Mouse (Mus musculus) 3T3-L1 (cell line): ENCODE measurements around the gene Kcnj1.

ENCODE experiments used
- DNase-seq: peaks from one replicate; pipeline ENCODE4 v3.0.0-alpha.2; 2015; ENCODE audit warnings: low read depth, low spot score

The Kcnj1 gene

DNA sequence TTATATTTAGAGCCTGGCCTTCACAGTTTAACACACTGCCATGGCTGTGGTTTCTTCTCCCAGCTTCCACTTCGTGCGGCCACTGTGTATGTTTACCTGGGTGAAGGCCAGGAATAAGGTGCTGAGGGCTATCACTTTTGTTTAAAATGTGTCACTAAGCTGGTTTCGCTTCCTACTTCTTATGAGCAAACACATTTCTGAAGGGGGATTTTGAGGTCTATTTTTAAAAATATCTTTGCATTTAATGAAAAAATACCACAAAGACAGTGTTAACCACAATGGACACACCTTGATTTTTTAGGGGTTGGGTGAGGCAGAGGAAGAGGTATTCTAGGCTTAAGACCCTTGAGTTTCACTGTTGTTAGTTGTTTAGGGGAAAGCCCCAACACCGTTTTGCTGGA, 22.5 kb downstream of the Kcnj1 start:
- no peak for DNase-seq

DNA sequence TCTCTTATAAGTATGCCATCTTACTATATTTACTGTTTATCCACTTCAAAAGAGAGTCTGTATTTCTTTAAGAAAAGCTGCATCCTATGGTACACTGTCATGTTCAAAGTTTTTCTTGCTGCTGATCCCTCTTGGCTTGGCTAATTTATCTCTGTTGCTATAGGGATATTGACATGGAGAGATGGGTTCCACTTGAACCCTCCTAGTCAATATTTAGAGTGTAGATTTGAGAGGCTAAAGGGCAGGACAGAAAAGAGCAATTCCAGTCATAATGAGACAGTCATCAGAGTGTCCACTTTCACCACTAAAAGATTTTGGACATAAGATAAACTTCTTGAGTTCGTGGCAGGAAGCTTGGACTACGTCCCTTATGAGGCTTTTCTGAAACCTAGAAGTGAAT, 27.9 kb downstream of the Kcnj1 start:
- DNase-seq = no peak

DNA sequence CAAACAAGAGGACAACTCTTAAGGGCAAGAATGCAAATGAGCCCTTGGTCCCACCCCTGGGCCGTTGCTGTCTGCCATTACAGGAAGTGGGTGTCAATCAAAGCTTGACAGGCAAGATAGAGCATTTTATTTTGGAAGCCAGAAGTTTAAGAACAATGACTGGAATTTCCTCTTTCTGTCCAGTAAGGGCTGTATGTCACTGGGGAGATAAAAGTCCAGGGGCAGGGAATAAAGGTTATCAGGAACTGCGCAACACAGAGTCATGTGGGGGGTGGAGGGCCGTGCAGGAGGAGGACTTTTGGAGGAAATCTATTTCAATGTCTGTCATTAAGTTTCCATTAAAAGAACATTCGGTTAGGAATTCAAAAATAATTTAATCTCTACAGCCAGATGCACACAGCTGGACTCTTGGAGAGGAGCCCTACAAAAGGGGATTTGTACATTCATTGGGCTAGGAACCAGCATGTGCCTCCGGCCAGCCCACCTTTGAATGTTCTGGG, 28.4 kb downstream of the Kcnj1 start:
- DNase-seq = peak; percentile 16

DNA sequence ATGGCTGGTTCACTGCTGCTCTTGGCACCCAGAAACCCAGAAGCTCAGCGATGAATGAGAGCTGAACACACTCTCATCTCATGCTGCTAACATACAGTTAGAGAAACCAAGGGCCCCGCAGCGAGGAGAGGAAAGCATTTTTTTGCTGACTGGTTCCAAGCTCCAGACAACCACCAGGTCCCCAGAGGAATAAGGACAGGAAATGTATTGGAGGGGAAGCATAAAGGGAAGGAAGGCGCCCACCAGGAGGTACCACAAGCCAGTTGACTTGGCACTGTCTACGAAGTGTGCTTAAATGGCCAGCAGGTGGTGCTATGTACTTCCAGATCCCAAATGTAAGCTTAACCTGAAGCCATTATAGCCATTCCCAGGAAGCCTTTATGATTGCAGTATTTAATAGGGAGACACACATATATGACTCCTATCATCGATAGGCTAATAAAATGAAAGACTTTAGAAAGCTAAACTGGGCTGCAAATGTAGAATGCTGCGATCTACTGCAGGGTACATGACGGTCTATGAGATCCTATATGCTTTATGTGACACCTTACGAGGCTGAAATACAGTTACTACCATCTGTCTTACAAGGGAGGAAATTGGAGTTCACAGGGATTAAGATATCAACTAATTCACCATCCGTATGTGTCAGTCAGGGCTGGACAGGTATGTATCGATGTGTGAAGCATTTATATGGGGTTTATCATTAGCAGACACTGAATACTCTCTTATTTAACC, 33.1 kb downstream of the Kcnj1 start:
- DNase-seq = peak; percentile 79

DNA sequence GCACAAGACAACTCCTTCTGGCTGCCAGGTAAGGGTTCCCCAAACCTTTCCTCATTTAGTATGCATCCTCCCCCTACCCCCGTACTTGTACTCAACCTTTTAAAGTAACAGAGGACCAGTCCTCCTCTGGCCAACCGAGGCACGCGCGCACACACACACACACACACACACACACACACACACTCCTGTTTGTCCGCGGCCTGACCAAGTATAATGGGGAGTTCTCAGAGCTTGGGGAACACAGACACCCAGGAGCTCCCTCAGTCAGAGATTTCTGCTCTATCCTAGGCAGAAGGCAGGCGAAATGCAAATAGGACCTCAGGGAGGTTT, 36.4 kb downstream of the Kcnj1 start:
- no peak for DNase-seq

DNA sequence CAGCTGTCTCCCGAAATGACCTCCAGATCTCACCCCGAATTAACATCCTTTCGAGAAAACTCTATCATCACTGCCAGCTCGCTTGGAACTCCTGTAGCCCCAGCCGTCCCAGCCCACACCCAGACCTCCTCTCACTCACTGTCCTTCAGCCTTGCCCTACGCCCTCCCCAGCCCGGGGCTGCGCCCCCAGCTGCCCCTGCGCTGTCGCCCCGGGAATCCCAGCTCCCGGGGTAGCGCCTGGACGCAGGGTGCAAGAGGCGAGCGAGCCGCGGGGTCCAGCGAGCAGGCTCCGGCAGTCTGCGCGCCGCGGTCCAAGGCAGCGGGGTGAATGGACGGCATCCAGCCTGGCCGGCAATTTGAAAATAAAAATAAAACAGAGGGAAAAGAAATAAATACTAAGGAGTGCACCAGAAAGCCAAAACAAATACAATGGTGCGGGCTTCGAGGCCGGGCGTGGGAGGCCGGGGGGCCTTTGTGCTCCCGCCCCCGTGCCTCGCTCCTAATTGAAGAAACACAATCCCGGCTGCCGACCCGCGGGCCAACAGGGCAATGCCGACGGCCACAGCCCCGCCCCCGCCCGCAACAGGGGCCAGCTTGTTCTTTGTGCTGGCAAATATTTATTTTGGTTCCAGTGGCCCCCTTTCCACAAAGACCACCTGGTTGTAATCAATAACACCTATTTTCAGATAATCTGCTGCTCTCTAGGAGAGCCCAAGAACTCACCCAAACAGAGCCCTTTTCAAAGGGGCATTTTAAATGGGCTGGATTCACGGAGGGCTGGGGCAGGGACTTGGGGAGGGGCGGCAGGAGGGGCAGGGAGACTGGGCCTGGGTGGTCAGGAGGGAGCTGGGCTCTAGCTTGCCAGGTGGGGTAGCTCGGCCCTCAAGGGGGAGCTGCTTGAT, 37.0 kb downstream of the Kcnj1 start:
- no peak for DNase-seq

DNA sequence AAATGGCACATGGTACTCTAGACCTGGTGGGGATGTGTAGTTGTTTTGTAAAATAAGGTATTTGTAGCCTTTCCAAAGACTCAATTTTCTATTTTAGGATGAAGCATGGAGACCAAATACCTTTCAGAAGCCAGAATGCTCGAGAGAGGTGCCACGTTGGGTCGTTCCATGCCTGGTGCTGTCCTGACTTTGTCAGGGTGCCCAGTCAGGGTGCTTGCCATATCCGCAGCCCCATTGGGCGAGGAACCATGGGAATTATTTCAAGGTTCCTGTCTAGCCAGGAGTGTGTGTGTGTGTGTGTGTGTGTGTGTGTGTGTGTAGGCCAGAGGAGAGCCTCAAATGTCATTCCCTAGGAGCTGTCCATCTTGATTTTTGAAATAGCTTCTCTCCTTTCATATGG, 38.4 kb downstream of the Kcnj1 start:
- DNase-seq = no peak

DNA sequence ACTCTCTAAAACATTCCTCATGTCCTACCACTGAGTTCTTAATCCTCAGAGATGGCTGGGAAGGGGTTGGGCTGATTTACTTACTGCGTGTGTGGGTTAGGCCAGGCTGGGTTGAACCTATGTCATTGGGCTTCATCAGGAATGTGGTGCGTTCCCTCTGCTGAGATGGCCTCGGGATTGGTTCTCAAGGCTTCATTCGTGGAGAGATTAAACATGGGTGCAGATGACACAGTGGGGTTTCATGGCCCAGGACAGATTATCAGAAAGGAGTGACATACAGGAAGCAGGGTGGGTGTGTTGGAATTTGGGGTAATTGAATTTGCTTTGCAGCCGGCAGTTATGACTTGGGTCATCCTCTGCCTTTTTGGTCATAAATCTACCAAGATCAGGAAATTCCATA, 39.2 kb downstream of the Kcnj1 start:
- DNase-seq = no peak

DNA sequence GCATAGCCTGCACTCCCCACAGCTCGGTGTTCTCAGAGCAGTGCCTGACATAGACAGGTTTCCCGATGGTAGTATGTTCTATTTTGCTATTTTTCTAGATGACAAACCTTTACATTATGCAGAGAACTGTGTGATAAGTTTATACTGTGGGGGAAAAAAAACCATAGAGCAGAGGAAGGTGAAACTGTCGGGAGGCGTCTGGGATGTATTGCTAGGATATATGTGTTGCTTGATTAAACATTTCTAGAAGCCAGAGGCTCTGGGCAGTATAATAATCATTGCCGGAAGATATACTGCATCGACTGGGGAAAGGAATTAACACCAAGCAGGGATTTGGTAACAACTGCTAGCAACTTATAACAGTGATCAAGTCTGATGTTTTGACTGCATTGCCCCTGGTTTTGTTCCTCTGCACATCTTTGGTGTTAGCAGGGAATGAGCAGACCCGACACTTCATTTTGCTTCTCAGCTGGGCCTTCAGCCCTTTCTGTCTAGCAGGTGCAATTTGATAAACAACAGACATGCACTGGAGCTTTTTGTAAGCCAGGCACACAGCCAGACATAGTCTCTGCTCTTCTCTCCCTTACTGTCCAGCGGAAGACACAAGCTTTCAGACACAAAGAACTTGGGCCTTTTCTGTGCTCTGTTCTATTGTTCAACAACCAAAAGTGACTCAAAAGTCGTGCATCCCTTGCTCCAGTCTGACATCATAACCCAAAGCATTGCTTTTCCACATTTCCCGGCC, 40.7 kb downstream of the Kcnj1 start:
- no peak for DNase-seq

DNA sequence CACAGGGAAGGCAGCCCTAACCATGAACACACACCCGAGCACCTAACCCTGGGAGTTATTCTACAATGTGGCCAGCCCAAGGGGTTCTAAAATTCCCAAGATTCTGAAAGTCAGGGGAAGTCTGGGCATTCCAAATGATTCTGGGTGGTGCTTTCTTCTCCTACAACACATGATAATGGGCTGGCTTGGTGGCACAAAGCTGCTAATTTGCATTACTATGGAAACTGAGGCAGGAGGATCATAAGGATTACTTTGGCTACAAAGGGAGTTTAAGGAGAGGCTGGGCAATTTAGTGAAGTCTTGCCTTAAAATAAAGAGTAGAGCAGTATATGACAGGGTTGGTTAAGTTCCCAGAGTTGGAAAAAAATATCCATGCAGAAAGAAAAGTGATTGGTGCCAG, 42.7 kb downstream of the Kcnj1 start:
- DNase-seq = no peak

DNA sequence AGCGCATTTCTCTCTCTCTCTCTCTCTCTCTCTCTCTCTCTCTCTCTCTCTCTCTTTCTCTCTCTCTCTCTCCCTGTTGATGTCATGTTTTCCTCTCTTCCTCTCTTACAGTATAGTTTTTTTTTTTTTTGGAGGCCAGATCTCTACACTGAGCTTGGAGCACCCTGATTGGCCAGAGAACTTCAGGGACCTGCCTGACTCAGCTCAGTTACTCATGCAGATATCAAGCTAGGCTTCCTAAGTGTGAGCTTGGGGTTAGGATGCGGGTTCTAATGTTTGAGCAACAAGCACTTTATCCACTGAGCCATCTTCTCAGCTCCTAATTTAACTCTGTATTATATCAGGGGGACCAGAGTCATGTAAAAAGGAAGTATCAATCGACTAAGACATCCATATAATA, 43.7 kb downstream of the Kcnj1 start:
- DNase-seq = no peak

DNA sequence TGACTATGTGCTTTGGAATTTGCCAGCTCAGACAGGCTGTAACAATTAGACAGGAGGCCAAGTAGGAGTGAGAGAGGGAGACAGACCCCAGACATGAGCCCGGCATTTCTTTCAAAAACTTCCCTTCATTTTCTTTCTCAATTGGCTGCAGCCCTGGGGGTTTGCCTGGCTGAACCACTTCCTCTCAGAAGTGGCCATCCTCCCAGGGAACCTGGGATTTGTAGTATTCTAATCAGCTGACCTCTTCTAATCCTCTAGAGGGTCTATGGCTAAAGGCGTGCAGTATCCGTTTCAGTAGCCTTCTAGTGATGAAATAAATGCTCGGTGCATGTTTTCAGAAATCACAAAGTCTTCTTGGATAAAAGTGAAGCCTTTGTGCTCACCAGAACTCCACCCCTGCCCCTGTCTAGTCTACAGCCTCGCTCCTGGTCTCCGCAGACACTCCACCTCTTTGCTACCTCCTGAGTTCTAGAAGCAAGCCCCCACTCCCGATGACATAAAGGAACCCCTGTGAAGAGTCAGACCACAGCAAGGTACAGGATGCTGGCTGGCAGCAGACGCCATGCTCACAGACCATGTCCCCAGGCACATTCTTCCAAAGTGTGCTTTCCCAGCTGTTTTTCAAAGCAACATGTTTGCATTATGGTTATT, 45.3 kb downstream of the Kcnj1 start:
- DNase-seq = no peak

DNA sequence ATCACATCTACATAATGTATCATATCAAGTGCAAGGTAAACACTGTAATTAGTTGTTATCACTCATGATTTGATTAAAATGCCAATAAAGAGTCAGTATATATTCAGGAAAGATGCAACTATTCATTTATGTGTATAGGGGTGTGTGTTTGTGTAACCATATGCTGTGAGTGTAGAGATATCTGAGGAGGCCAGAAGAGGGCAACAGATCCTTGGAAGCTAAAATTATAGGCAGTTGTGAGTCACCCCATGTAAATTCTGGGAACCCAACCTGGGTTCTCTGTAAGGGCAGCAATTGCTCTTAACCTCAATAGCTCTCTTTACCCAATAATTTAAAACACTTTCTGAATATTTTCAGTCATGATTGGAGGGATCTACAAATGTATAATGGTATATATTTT, 48.4 kb downstream of the Kcnj1 start:
- DNase-seq = no peak

DNA sequence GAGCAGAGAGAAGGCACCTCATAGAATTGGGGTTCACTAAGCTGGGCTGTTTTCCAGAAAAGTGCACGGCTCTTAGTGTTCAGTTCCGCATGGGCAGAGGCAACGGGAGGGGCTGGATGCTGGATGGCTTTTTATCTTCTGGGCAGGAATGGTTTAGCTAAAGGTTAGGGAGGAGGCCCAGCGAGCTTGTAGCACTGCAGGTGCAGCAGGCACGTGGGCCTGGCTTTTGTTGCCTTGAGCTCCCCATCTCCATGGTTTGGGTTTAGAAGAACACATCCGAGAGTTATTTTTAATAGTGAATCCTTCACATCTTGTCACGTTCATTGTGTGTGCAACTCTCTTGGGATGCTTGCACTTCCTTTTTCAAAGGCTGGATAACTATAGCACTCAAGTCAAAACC, 53.0 kb downstream of the Kcnj1 start:
- no peak for DNase-seq

DNA sequence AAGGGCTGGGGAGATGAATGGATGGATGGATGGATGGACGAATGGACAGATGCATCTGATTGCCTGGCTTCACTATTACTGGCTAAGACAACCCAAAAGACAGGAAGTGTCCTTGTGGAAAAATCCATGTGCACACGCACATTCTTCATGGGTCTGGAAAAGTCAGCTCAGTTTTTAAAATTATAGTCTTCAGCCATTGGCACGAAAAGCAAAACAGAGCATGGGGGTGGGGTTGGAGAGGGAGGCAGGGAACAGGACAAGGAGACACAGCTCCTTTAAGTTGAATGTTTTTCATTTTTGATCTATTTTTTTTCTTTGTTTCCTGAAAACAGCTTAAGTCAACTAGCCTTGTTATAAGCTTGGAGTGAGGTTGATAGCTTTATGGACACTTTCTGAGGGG, 58.8 kb downstream of the Kcnj1 start:
- no peak for DNase-seq

DNA sequence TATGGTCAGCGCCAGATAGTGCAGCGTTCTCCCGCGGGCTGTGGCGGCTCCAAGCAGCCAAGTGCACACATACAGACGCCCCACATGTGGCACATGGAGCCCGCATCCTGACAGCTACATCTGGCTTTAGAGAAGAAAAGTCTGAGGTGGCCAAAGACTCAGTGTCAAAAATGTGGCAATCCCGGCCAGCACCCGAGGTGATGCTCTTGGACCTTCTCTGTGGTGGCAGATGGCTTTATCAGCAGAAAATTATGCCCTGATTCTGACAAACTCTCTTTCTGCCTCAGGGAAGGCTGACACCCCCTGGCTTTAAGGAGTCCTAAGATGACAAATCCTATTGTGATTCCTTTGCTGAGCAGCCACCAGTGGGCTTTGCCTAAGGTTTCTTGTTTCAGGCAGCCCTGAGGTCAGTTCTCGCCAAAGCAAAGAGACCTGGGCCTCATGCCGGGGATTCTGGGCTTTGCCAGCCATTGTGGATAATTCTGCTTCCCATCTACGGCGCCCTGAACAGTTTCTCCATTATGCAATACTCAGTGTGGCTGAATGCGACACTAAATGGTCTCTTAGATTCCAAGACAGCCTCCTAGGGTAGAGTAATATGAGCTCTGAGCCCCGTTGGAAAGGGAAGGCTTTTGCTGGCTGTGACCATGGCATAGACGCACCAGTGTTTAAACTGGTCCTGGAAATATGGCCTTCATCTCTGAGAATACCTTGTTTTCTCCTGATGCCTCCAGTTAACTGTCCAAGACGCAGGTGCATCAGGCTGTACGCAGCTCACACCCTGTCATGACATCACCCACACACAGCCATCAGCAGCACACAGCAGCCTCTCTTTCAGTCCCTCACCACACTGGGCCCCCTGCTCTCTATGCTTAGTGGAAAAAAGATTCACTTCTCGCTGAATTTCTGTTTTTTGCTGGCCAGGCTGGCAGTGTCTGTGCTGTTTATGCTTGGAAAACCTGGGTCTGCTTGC, 62.2 kb downstream of the Kcnj1 start:
- no peak for DNase-seq

DNA sequence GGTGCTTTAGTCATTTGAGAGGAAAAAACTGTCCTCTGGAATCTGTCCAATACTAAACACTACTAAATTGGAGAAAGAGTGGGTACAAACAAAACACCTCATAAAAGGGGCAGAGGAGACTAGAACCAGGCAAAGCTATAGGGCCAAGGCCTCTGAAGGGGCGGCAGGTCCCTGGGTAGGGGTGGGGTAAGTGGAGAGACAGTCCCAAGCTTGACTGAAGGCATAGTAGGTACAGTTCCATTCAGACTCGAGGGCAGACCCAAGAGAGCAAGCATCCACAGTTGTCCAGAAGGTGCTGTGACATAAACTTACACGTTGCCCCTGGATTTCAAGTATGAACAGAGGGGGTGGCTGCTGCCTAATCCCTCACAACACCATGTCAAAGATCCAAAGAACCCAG, 70.8 kb downstream of the Kcnj1 start:
- no peak for DNase-seq

DNA sequence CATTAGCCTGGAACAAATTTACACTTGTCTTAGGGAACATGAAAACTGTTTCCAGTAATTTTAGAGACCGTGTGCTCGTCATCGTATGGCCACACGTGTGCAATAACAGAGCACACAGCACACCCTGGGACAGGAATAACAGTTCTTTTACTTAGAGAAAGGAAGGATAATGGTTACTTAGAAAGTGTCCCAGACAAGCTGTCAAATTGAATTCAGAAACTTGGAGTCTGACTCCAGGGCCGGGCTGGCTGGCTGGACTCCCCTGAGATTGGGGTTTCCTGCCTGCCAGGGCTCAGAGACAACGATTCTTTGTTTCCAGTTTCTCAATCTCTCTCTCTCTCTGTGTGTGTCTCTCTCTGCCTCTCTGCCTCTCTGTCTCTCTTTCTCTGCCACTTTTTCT, 71.5 kb downstream of the Kcnj1 start:
- peak; percentile 53 for DNase-seq

DNA sequence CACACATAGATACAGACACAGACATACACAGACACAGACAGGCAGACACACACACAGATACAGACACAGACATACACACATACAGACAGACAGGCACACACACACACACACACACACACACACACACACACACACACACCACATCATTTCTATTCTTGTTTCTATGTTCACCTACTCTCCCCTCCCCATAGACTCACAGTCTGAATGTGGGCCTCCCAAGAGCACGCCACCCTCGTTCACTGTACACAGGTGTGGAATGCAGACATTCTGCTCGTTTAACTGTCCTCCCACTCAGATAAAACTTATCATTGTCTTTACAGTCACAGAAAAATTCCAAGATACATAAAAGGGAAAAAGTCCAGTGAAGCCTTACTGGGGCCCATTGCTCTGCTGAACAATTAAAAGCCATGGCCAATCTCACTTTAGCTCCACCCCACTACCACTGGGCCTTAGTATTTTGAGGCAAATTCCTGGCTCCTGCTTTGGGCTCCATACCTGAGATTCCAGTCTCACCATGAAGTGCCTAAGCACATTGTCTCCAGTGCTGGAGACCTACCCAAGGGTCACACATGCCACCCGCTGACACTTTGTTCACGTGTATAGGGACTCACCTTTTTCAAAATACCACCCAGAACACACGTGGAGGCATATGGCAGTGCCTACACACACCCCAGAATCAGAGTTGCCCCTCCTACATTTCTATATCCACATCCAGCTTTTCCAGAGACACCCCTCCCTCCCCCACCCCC, 72.3 kb downstream of the Kcnj1 start:
- no peak for DNase-seq

DNA sequence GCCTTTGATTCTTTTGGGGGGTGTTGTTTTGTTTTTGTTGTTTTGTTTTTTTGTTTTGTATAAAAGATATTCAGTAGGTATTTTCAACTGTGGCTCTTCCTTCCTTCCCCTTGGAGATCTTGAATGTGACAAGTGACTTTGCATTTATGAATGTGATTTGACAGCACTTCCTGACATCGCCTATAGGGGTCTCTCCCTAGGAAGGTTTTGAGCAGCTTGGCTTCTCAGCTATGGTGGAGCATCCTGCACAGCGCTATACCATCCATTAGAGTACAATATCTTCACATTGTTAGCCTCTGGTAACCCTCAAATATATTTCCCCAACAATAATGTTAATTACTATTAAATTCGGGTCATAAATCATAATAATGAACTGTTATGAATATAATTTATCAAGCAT, 73.5 kb downstream of the Kcnj1 start:
- peak; percentile 21 for DNase-seq
